Comparison of ENCODE assay signal across 16 mouse cellular contexts in the genomic region with DNA sequence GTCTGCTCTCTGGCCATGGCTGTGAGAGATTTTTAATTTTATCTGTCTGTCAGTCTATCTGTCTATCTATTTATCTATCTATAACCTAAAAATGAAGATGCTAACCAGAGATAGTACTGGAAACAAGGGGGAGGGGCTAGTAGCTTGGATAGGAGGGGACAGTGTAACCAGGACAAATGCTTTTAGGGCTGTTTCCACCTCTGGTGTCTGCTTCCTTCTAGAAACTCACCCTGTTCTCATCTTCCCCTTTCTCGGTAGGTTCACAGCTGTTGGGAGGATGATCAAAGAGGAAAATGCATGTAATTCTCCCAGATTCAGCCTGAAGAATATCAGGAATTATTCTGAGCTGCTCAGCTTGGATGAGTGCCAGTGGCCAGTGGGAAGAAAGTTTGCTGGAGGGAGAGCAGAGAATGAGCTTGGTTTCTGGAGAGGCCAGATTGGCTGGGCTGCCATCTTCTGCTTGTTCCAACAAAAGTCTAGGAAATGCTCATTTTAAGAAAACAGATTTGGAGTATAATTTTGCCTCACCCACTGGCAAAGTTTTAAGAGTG.
DNase-seq lines count a peak whose midpoint lies in the region; TF ChIP-seq lines count a peak whose summit lies in the region.
"Had no signal": no experiment of that assay in that cellular context is flagged by ENCODE, and none has a peak within 500 bp of the region (broad histone marks: within the 10 kb centered on the region; RNA-seq: fewer than 3 reads in every experiment).

No protein-coding gene starts in this region.

- DNase-seq in gastrocnemius, adult 2 months: peak; percentile 43
- DNase-seq in gastrocnemius, postnatal 25 days: no peak
- peak; percentile 20 for DNase-seq in left cerebral cortex, postnatal 4 days
- DNase-seq in left cerebral cortex, adult 2 months (ENCODE audit: extremely low spot score in 1 of 2, low spot score in 2 of 2): no peak
- DNase-seq in testis, postnatal 10 days (ENCODE audit: low spot score): peak; percentile 44
- no peak for DNase-seq in testis, postnatal 14 days (ENCODE audit: low spot score)
- no peak for DNase-seq in adrenal gland, postnatal 10 days
- DNase-seq in layer of hippocampus, postnatal 36 days: no peak
- DNase-seq: cerebellum, adult 9-10 months; lung, adult 2 months; thymus, postnatal 36 days had no signal

- intact Hi-C loops in gastrocnemius, adult 2 months (cut with DNase I): no loop called here
- intact Hi-C loops in left cerebral cortex, postnatal 4 days (cut with DNase I): no loop called here
- intact Hi-C loops in left cerebral cortex, adult 2 months (cut with DNase I): no loop called here

- H3K4me3 ChIP-seq in gastrocnemius, adult 2 months: no peak overlapping the region
- H3K4me3 ChIP-seq in left cerebral cortex, adult 2 months: no peak overlapping the region
- H3K4me3 ChIP-seq: hindbrain, embryonic 12.5 days; limb, embryonic 13.5 days; megakaryocyte, embryonic 14.5 days; neural tube, embryonic 12.5 days had no signal

- TF ChIP-seq CTCF in gastrocnemius, adult 2 months (IDR thresholded peaks at IDR 0.05): no peak
- TF ChIP-seq CTCF in left cerebral cortex, adult 2 months (IDR thresholded peaks at IDR 0.05): no peak

- H3K27ac ChIP-seq in gastrocnemius, adult 2 months: no peak overlapping the region
- no peak overlapping the region for H3K27ac ChIP-seq in left cerebral cortex, adult 2 months
- H3K27ac ChIP-seq: hindbrain, embryonic 12.5 days; limb, embryonic 13.5 days; neural tube, embryonic 12.5 days; stomach, postnatal 0 days had no signal

Comparison
In these comparisons a context has a peak if more than half of its experiments do, and no peak if none do; other contexts are left out.
1. DNase-seq: peak in gastrocnemius, adult 2 months (single experiment), left cerebral cortex, postnatal 4 days (single experiment) and testis, postnatal 10 days (single experiment); none in gastrocnemius, postnatal 25 days (single experiment), left cerebral cortex, adult 2 months (0 of 2), testis, postnatal 14 days (single experiment), adrenal gland, postnatal 10 days (single experiment) and layer of hippocampus, postnatal 36 days (0 of 2).